ENCODE assay signal across 7 mouse cellular contexts in the genomic region with DNA sequence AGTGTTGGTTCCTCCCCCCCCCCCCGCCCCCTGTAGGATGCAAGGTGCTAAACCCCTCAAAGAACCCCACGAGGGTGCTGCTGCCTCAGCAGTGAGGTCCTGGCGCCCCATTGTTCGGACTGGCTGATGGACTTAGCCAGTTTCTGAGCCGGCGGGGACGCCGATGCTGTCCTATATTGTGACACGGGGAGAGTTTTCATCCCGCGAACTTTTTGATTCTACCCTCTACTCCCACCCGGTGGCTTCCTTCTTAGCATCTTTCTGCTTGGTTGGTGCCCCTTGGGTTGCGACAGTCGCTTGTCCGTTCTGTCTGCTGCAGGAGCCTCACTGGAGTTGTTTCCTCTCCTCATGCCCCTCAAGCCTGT. TPM values are rescaled to one million over a fixed set of nuclear protein-coding genes. Genes with fewer than 3 reads are reported as not detected.
DNase-seq lines count a peak whose midpoint lies in the region; ATAC-seq and TF ChIP-seq lines count a peak whose summit lies in the region.

No protein-coding gene starts in this region.

- peak; percentile 38; the same call in 1 of the 2 replicates for ATAC-seq in embryonic facial prominence, embryonic 12.5 days (ENCODE audit: insufficient number of reproducible peaks, insufficient read depth, low FRiP score, low TSS enrichment)
- ATAC-seq in hindbrain, embryonic 15.5 days (ENCODE audit: low FRiP score, low read depth), result peak; percentile 72
- peak; percentile 44; the same call in 1 of the 2 replicates for ATAC-seq in limb, embryonic 11.5 days (ENCODE audit: insufficient number of reproducible peaks, low FRiP score, low TSS enrichment, low read depth)
- peak; percentile 71 for ATAC-seq in midbrain, embryonic 11.5 days (ENCODE audit: low FRiP score)

- DNase-seq in A20 (ENCODE audit: low read depth, low spot score), result peak; percentile 88
- DNase-seq in limb, embryonic 11.5 days (ENCODE audit: low spot score), result no peak
- DNase-seq in midbrain, embryonic 11.5 days (ENCODE audit: low spot score, missing footprints), result no peak
- DNase-seq in testis, postnatal 10 days (ENCODE audit: low spot score), result peak; percentile 49

- H3K27me3 ChIP-seq in E14TG2a.4 (ENCODE audit: insufficient read depth, low read length), result peaks cover 24% of the 10 kb centered on the region
- H3K27me3 ChIP-seq in embryonic facial prominence, embryonic 12.5 days, result peaks cover 8% of the 10 kb centered on the region; the same call in 1 of the 2 replicates
- H3K27me3 ChIP-seq in hindbrain, embryonic 15.5 days, result no peaks in the 10 kb centered on the region
- peaks cover 14% of the 10 kb centered on the region; the same call in 1 of the 2 replicates for H3K27me3 ChIP-seq in limb, embryonic 11.5 days (ENCODE audit: control insufficient read depth, insufficient read depth, low read length)
- H3K27me3 ChIP-seq in midbrain, embryonic 11.5 days (ENCODE audit: control insufficient read depth, insufficient read depth, low read length), result no peaks in the 10 kb centered on the region

- no peak for TF ChIP-seq CTCF in E14TG2a.4 (conservative IDR thresholded peaks at IDR 0.05; ENCODE audit: low read length)

- H3K36me3 ChIP-seq in E14TG2a.4 (ENCODE audit: insufficient read depth, low read length), result no peaks in the 10 kb centered on the region
- no peaks in the 10 kb centered on the region for H3K36me3 ChIP-seq in embryonic facial prominence, embryonic 12.5 days
- H3K36me3 ChIP-seq in hindbrain, embryonic 15.5 days, result no peaks in the 10 kb centered on the region
- H3K36me3 ChIP-seq in limb, embryonic 11.5 days (ENCODE audit: control insufficient read depth, insufficient read depth, low read length), result no peaks in the 10 kb centered on the region
- H3K36me3 ChIP-seq in midbrain, embryonic 11.5 days (ENCODE audit: control insufficient read depth, insufficient read depth, low read length), result no peaks in the 10 kb centered on the region

- peak overlapping the region; percentile 94 for H3K4me2 ChIP-seq in embryonic facial prominence, embryonic 12.5 days (replicated peaks)
- peak overlapping the region; percentile 62 for H3K4me2 ChIP-seq in hindbrain, embryonic 15.5 days
- H3K4me2 ChIP-seq in limb, embryonic 11.5 days (ENCODE audit: low read depth, severe bottlenecking), result peak overlapping the region; percentile 96
- peak overlapping the region; percentile 71 for H3K4me2 ChIP-seq in midbrain, embryonic 11.5 days

- H3K4me1 ChIP-seq in E14TG2a.4 (replicated peaks; ENCODE audit: low read depth, low read length), result peaks cover 14% of the 10 kb centered on the region
- no peaks in the 10 kb centered on the region for H3K4me1 ChIP-seq in embryonic facial prominence, embryonic 12.5 days
- peaks cover 9% of the 10 kb centered on the region for H3K4me1 ChIP-seq in hindbrain, embryonic 15.5 days (replicated peaks)
- H3K4me1 ChIP-seq in limb, embryonic 11.5 days (ENCODE audit: control insufficient read depth, insufficient read depth, low read length), result no peaks in the 10 kb centered on the region
- H3K4me1 ChIP-seq in midbrain, embryonic 11.5 days (ENCODE audit: control insufficient read depth, insufficient read depth, low read length), result no peaks in the 10 kb centered on the region; the same call in 1 of the 2 replicates

- WGBS in embryonic facial prominence, embryonic 12.5 days, result under 1% methylated on average over 15 of the region's 15 CpGs
- WGBS in hindbrain, embryonic 15.5 days, result 0% methylated on average over 15 of the region's 15 CpGs
- WGBS in limb, embryonic 11.5 days, result 0% methylated on average over 15 of the region's 15 CpGs
- WGBS in midbrain, embryonic 11.5 days, result 0% methylated on average over 14 of the region's 15 CpGs

- peak overlapping the region; percentile 78 for H3K27ac ChIP-seq in embryonic facial prominence, embryonic 12.5 days
- peak overlapping the region; percentile 96 for H3K27ac ChIP-seq in hindbrain, embryonic 15.5 days (replicated peaks)
- H3K27ac ChIP-seq in limb, embryonic 11.5 days (replicated peaks; ENCODE audit: low read depth, low read length), result no peak overlapping the region
- H3K27ac ChIP-seq in midbrain, embryonic 11.5 days (ENCODE audit: low read depth, low read length), result peak overlapping the region; percentile 98

- peak overlapping the region; percentile 72 for H3K9ac ChIP-seq in embryonic facial prominence, embryonic 12.5 days
- H3K9ac ChIP-seq in hindbrain, embryonic 15.5 days, result peak overlapping the region; percentile 83
- peak overlapping the region; percentile 70 for H3K9ac ChIP-seq in limb, embryonic 11.5 days (ENCODE audit: low read length)
- H3K9ac ChIP-seq in midbrain, embryonic 11.5 days (ENCODE audit: low read length), result peak overlapping the region; percentile 97

- H3K9me3 ChIP-seq in E14TG2a.4 (ENCODE audit: low read length), result no peaks in the 10 kb centered on the region
- no peaks in the 10 kb centered on the region for H3K9me3 ChIP-seq in embryonic facial prominence, embryonic 12.5 days
- no peaks in the 10 kb centered on the region for H3K9me3 ChIP-seq in hindbrain, embryonic 15.5 days
- no peaks in the 10 kb centered on the region for H3K9me3 ChIP-seq in limb, embryonic 11.5 days (ENCODE audit: control insufficient read depth, low read length)
- H3K9me3 ChIP-seq in midbrain, embryonic 11.5 days (ENCODE audit: control insufficient read depth, low read length), result no peaks in the 10 kb centered on the region

- H3K4me3 ChIP-seq in E14TG2a.4 (replicated peaks; ENCODE audit: low read length), result peak overlapping the region; percentile 92
- peak overlapping the region; percentile 87 for H3K4me3 ChIP-seq in embryonic facial prominence, embryonic 12.5 days
- H3K4me3 ChIP-seq in hindbrain, embryonic 15.5 days, result peak overlapping the region; percentile 82
- peak overlapping the region; percentile 75 for H3K4me3 ChIP-seq in limb, embryonic 11.5 days (ENCODE audit: low read depth, low read length)
- peak overlapping the region; percentile 92 for H3K4me3 ChIP-seq in midbrain, embryonic 11.5 days (ENCODE audit: low read depth, low read length)

RNA-seq across cellular contexts. Expression of a gene that starts 0.6 kb away (rescaled TPM):
- 1.3 and 1.5 TPM in 2 replicates for polyA plus RNA-seq in embryonic facial prominence, embryonic 12.5 days (2016; fragmentation: Nextera tagmentation; extraction: Ambion mirVana)
- 5.2 and 5.4 TPM in 2 replicates for polyA plus RNA-seq in hindbrain, embryonic 15.5 days (2015; fragmentation: Nextera tagmentation; extraction: Ambion mirVana)
- polyA plus RNA-seq in limb, embryonic 11.5 days (2014; fragmentation: Nextera tagmentation; extraction: Ambion mirVana), result 1.1 and 1.3 TPM in 2 replicates
- 8.7 and 10.1 TPM in 2 replicates for polyA plus RNA-seq in midbrain, embryonic 11.5 days (2014; fragmentation: Nextera tagmentation; extraction: Ambion mirVana)

RNA-seq across cellular contexts. Expression of a gene that starts 55.1 kb away (rescaled TPM):
- 1.1 and 1.5 TPM in 2 replicates for polyA plus RNA-seq in embryonic facial prominence, embryonic 12.5 days (2016; fragmentation: Nextera tagmentation; extraction: Ambion mirVana)
- polyA plus RNA-seq in hindbrain, embryonic 15.5 days (2015; fragmentation: Nextera tagmentation; extraction: Ambion mirVana), result 1.9 and 2.0 TPM in 2 replicates
- 1.2 and 1.4 TPM in 2 replicates for polyA plus RNA-seq in limb, embryonic 11.5 days (2014; fragmentation: Nextera tagmentation; extraction: Ambion mirVana)
- polyA plus RNA-seq in midbrain, embryonic 11.5 days (2014; fragmentation: Nextera tagmentation; extraction: Ambion mirVana), result 0.51 and 0.81 TPM in 2 replicates

Comparison
In these comparisons a context has a peak if more than half of its experiments do, and no peak if none do; other contexts are left out.
1. DNase-seq: peak in A20 (single experiment) and testis, postnatal 10 days (single experiment); none in limb, embryonic 11.5 days (single experiment) and midbrain, embryonic 11.5 days (single experiment).
2. Peak in every context shown above with its lines, with median percentiles within 50 percentile points of each other: H3K4me3 ChIP-seq, ATAC-seq, H3K4me2 ChIP-seq and H3K9ac ChIP-seq.